Mouse (Mus musculus) liver, postnatal 0 days (tissue): ENCODE results near the gene Arhgdig. TPM values are rescaled to one million over a fixed set of nuclear protein-coding genes. Genes with fewer than 3 reads are reported as not detected.
A peak's percentile ranks its signal among the peaks of the same experiment; 100 is the strongest.
"Not testable (repeated sequence)": the region's sequence is repeated elsewhere in the genome, so short reads cannot be mapped to it uniquely, and the experiment has no call there.

ENCODE experiments used
- ATAC-seq: fragments of 200-750 bp; cut with Nextera tagmentation; 2 replicates; pipeline ENCODE4 v1.8.0; 2017; ENCODE audit warnings: mild to moderate bottlenecking, moderate library complexity
- DNase-seq: peaks from one replicate; pipeline ENCODE4 v3.0.0-alpha.2; 2016
- H3K27ac ChIP-seq: fragments of 300-500 bp; sonication (generic); 2 replicates; pipeline ENCODE4 v1.5.1; 2014; ENCODE audit warnings: antibody characterized with exemption, moderate library complexity, mild to moderate bottlenecking, low read depth
- H3K27me3 ChIP-seq: fragments of 300-500 bp; sonication (generic); 2 replicates; pipeline ENCODE4 v1.6.1; 2014; ENCODE audit warnings: low read length, control low read depth, mixed read lengths; ENCODE audit not compliant: insufficient read depth
- H3K36me3 ChIP-seq: fragments of 300-500 bp; sonication (generic); replicated peaks from 2 replicates; pipeline ENCODE4 v1.6.1; 2014; ENCODE audit warnings: mild to moderate bottlenecking, control low read depth, low read length, moderate library complexity, mixed read lengths; ENCODE audit not compliant: insufficient read depth
- H3K4me1 ChIP-seq: fragments of 300-500 bp; sonication (generic); 2 replicates; pipeline ENCODE4 v1.6.1; 2014; ENCODE audit warnings: antibody characterized with exemption, mild to moderate bottlenecking, control low read depth; ENCODE audit not compliant: insufficient read depth
- H3K4me2 ChIP-seq: fragments of 300-500 bp; sonication (generic); 2 replicates; pipeline ENCODE4 v1.6.1; 2014; ENCODE audit warnings: low read depth, mild to moderate bottlenecking, low read length, moderate library complexity, mixed read lengths
- H3K4me3 ChIP-seq: fragments of 300-500 bp; sonication (generic); 2 replicates; pipeline ENCODE4 v1.5.1; 2014; ENCODE audit warnings: low read depth, low read length
- H3K9ac ChIP-seq: fragments of 300-500 bp; sonication (generic); replicated peaks from 2 replicates; pipeline ENCODE4 v1.6.1; 2014; ENCODE audit warnings: mild to moderate bottlenecking, moderate library complexity
- H3K9me3 ChIP-seq: fragments of 300-500 bp; sonication (generic); 2 replicates; pipeline ENCODE4 v1.6.1; 2016; ENCODE audit warnings: mild to moderate bottlenecking, control low read depth, low read length, mixed read lengths
- CTCF ChIP-seq: sonication (generic); IDR thresholded peaks from 2 replicates; pipeline ENCODE4 v1.5.1; 2016; ENCODE audit warnings: antibody characterized with exemption, low read depth
- EP300 ChIP-seq: IDR thresholded peaks from 2 replicates; pipeline ENCODE4 v1.6.1; 2016; ENCODE audit warnings: antibody characterized with exemption, low read depth, mild to moderate bottlenecking
- WGBS: fragments of 180-500 bp; shearing (Covaris S2); extraction: QIAGEN DNeasy Blood & Tissue Kit; methylation state at CpG from one replicate; pipeline ENCODE4 v1.1.7; 2014; ENCODE audit not compliant: insufficient replicate concordance; 5-methylcytosine and 5-hydroxymethylcytosine counted together
- polyA plus RNA-seq: library from polyadenylated mRNA; unstranded; fragments of >200 nt; fragmentation: Nextera tagmentation; extraction: Ambion mirVana; gene quantifications from 2 replicates; pipeline ENCODE4 v1.2.1, GENCODE M21; 2015

Gene Arhgdig
- polyA plus RNA-seq, 1 experiment from 2014 or later = 4.9 TPM

DNA sequence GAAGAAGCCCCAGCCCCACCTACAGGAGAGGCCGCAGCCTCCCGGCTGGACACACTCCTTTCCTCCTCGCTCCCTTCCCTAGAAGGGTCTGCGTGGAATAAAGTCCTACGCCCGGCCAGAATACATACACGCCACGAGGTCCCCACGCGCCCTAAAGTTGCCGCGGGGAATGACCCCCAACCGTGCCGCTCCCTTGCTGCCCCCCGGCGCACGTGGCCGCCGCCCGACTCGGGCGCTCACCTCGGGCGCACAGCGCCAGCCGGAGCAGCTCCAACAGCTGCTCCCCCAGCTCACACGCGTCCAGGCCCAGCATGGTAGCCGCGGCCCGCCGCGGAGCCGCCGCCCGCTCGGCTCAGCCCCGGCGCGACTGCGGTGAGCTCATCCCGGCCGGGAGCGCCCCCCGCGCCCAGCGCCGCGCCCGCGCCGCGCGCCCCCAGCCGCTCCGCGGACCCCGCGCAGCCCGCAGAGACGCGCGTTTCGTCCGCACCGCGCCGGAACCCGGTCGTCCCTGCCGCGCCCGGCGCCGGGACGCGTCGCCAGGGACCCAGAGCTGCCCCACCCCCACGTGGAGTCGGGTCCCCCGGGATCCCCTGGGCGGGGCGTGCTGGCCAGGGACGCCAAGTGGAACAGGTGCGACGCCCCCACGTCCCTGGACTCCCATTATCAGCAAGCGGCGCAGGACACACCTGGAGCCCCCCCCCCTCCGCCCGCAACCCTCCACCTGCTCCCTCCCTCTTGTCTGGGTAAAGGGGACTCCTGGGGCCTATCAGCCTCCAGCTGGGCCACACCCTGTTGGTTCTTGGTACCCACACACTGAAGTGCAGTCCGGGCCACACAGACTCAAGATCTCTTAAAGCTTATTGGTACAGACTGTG is 6.5 kb downstream of the Arhgdig start:
- DNase-seq (peak; percentile 55), ATAC-seq (peak; percentile 55)
- H3K4me1 ChIP-seq = peaks cover 26% of the 10 kb centered on the region
- peak overlapping the region; percentile 59 for H3K9ac ChIP-seq
- peaks cover 44% of the 10 kb centered on the region for H3K27me3 ChIP-seq
- no peak for TF ChIP-seq EP300
- no peak for TF ChIP-seq CTCF
- no peak overlapping the region for H3K27ac ChIP-seq
- no peaks in the 10 kb centered on the region for H3K9me3 ChIP-seq
- H3K4me2 ChIP-seq = peak overlapping the region; percentile 86
- 2% methylated on average over 64 of the region's 92 CpGs for WGBS
- H3K36me3 ChIP-seq = peaks cover 6% of the 10 kb centered on the region
- H3K4me3 ChIP-seq = peak overlapping the region; percentile 51

GRCm38 (mm10) chr17:26198892-26199291 is 8.7 kb downstream of the Arhgdig start, which contains the start of gene Pdia2:
Gene Pdia2 (minus strand): TSS chr17:26199087.
- Histone ChIP-seq H3K4me2 (peak within 1 kb of the TSS; percentile 86), H3K27me3 (peaks cover 40% of the 10 kb centered on the region), H3K27ac (0 out of 2 replicates have a peak within 1 kb of the TSS, but pooled peaks have one; percentile 16), H3K4me1 (peaks cover 26% of the 10 kb centered on the region), H3K4me3 (peak within 1 kb of the TSS; percentile 30), H3K36me3 (peaks cover 19% of the 10 kb centered on the region), H3K9me3 (no peaks in the 10 kb centered on the region), H3K9ac (peak within 1 kb of the TSS; percentile 38)
- WGBS = 52% methylated on average over 4 of the region's 4 CpGs
- ATAC-seq = peak; percentile 69
- peak; percentile 52 for DNase-seq
- TF ChIP-seq CTCF = no peak
- TF ChIP-seq EP300 = peak; percentile 76

GRCm38 (mm10) chr17:26192481-26193190 is 14.9 kb downstream of the Arhgdig start:
- ATAC-seq (no peak), DNase-seq (no peak)
- WGBS = 89% methylated on average over 15 of the region's 15 CpGs
- Histone ChIP-seq H3K4me1 (no peaks in the 10 kb centered on the region), H3K4me2 (no peak overlapping the region), H3K36me3 (peaks cover 62% of the 10 kb centered on the region), H3K27ac (no peak overlapping the region), H3K9me3 (no peaks in the 10 kb centered on the region), H3K27me3 (no peaks in the 10 kb centered on the region), H3K9ac (no peak overlapping the region), H3K4me3 (no peak overlapping the region)
- TF ChIP-seq EP300 (no peak), CTCF (no peak)

- H3K9ac ChIP-seq, H3K4me3 ChIP-seq, H3K9me3 ChIP-seq, ATAC-seq, H3K27ac ChIP-seq, H3K4me1 ChIP-seq, H3K4me2 ChIP-seq, H3K27me3 ChIP-seq, DNase-seq: not testable (repeated sequence)
- 86% methylated on average over 7 of the region's 7 CpGs for WGBS
- TF ChIP-seq CTCF = peak; percentile 14; the same call in 1 of the 2 replicates
- H3K36me3 ChIP-seq = peaks cover 67% of the 10 kb centered on the region
Measured at GRCm38 (mm10) chr17:26191486-26191885, 16.1 kb downstream of the Arhgdig start.

GRCm38 (mm10) chr17:26188091-26188805 is 19.3 kb downstream of the Arhgdig start:
- ATAC-seq = no peak
- H3K4me3 ChIP-seq = no peak overlapping the region
- H3K9me3 ChIP-seq = no peaks in the 10 kb centered on the region
- H3K4me1 ChIP-seq = no peaks in the 10 kb centered on the region
- no peak overlapping the region for H3K27ac ChIP-seq
- no peak overlapping the region for H3K4me2 ChIP-seq
- WGBS = 91% methylated on average over 11 of the region's 11 CpGs
- TF ChIP-seq EP300 = no peak
- no peak for TF ChIP-seq CTCF
- no peaks in the 10 kb centered on the region for H3K27me3 ChIP-seq
- peaks cover 67% of the 10 kb centered on the region for H3K36me3 ChIP-seq
- H3K9ac ChIP-seq = no peak overlapping the region
- DNase-seq = no peak
